Mouse (Mus musculus) liver, adult 10 weeks (tissue): ENCODE data around the gene Hnrnpa2b1. TPM values are rescaled to one million over a fixed set of nuclear protein-coding genes. Genes with fewer than 3 reads are reported as not detected.

ENCODE experiments used
- polyA plus RNA-seq: library from polyadenylated mRNA; stranded (reverse); fragments of 350-450 nt; fragmentation: Illumina TruSeq; extraction: RNeasy Lipid Tissue Mini Kit (QIAGEN cat#74804); gene quantifications from one replicate; pipeline ENCODE4 v1.2.3, GENCODE M21; 2014; ENCODE audit warnings: low read depth, low replicate concordance

Hnrnpa2b1 gene
- polyA plus RNA-seq: 1,034 TPM

GRCm38 (mm10) chr6:51469715-51470310 is at the start of gene Hnrnpa2b1:
TSS of gene Hnrnpa2b1 (minus strand) at chr6:51469894.

DNA sequence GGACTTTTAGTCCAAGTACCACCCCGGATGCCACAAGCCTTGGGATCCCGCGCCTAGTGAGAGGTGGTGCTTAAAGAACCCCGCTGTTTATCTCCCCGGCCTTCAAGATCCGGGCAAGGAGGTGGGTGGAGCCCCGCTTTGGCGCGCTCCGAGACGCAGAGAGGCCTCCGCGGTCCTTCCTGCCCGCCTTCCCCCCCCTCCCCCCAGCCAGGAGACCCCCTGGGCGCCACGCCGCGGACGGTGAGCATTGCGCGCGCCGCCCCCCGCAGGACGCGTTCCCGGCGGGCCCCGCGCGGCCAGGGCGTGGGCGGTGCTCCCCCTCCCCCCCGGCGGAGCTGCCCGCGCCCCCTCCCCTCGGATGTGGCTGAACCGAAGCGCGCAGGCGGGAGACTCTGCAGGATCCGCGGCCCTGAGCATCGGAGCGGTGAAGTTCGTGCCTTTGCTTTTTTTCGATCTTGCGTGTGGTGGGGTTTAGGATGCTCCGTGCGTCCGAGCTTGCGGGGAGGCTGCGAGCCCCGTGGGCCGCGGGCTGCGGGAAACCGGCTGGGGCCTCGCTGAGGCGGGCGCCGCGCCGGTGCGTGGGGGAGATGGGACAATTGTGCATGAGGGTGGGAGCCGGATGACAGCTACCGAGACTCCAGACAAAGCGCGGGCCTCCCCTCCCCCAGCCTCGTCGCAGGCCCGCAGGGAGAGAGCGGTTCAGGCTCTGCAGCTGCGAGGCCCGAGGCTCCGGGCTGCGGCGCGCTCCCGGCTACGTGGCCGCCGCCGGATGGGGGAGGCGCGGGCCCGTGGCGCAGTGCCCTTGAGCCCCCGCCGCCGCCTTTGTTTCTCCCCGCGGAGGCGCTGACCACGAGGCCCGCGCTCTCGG is 851 bp upstream of the Hnrnpa2b1 start, which contains the start of gene Cbx3:
Cbx3 (plus strand) TSS at position 50 of the 868 bp plus-strand sequence.

DNA sequence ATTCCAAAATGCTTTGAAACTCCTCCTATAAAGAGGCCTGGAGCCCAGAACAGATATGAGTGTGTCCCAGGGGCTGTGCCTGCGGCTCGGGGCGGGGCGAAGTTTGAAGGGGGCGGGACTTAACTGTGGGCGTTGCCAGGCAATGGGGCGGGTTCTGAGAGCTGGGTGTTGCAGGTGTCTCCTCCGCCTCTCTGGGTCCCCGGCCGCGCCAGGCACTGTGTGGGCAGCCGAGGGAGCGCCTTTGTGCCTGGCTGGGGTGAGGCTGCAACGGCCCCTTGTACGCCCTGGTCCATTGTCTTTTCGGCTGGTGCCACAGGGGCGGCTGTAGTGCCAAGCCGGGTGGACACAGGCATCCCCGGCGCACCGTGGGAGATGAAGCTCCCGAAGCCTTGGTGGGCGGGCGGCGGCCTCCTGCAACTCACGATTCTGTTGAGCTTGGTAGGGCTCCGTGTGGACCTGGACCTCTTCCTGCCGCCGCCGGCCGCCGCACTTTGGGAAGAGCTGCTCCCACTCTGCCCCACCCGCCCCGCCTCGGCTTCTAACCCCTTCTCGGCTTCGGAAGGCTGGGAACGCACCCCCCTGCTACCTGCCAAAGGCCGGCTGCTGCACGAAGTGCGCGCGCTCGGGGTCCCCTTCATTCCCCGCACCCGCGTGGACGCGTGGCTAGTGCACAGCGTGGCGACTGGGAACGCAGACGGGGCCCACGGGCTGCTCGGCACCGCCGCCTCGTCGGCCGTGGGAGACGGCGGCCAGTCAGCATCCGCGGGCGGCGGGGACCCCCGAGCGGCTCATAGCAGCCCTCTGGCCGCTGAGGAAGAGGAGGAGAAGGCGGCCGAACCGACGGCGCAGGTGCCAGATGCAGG is 36.9 kb downstream of the Hnrnpa2b1 start, which contains the start of gene Nfe2l3:
Nfe2l3 (plus strand) TSS at position 136 of the 863 bp plus-strand sequence.

Other genes starting within 250 kb of the Hnrnpa2b1 start
- gene Nfe2l3, start 37.2 kb downstream of the Hnrnpa2b1 start, polyA plus RNA-seq: 0.42 TPM
- gene Cbx3, start 466 bp upstream of the Hnrnpa2b1 start, polyA plus RNA-seq: 122 TPM
- gene Snx10, start 54.0 kb upstream of the Hnrnpa2b1 start, polyA plus RNA-seq: 34.3 TPM